Comparison of ENCODE assay signal across 38 mouse cellular contexts in genomic region chr9:114455420-114455819, GRCm38 (mm10). TPM values are rescaled to one million over a fixed set of nuclear protein-coding genes. Genes with fewer than 3 reads are reported as not detected.
"Had no signal": no experiment of that assay in that cellular context is flagged by ENCODE, and none has a peak within 500 bp of the region (broad histone marks: within the 10 kb centered on the region; RNA-seq: fewer than 3 reads in every experiment).

No protein-coding gene starts in this region.

- H3K9ac ChIP-seq: heart, embryonic 12.5 days; hindbrain, embryonic 12.5 days; hindbrain, embryonic 14.5 days; intestine, embryonic 15.5 days; limb, embryonic 13.5 days; limb, embryonic 15.5 days; liver, embryonic 14.5 days had no signal

- ATAC-seq: hindbrain, embryonic 16.5 days; intestine, embryonic 15.5 days; intestine, postnatal 0 days had no signal

- H3K27me3 ChIP-seq: heart, embryonic 12.5 days; hindbrain, embryonic 12.5 days; intestine, embryonic 15.5 days; limb, embryonic 13.5 days; limb, embryonic 15.5 days had no signal

- H3K9me3 ChIP-seq: heart, embryonic 10.5 days; heart, embryonic 12.5 days; hindbrain, embryonic 10.5 days; hindbrain, embryonic 12.5 days; intestine, embryonic 15.5 days; limb, embryonic 13.5 days; limb, embryonic 15.5 days had no signal

- H3K4me1 ChIP-seq: heart, embryonic 10.5 days; heart, embryonic 12.5 days; hindbrain, embryonic 12.5 days; intestine, embryonic 15.5 days; limb, embryonic 13.5 days; limb, embryonic 15.5 days had no signal

- DNase-seq: gastrocnemius, adult 2 months; gastrocnemius, postnatal 10 days; gastrocnemius, postnatal 25 days; heart, adult 18-20 months; heart, postnatal 10 days; heart, postnatal 4 days; kidney, adult 18-20 months; kidney, adult 8-10 months; kidney, postnatal 10 days; kidney, postnatal 25 days; kidney, postnatal 4 days; layer of hippocampus, adult 9-11 months; layer of hippocampus, postnatal 36 days; left cerebral cortex, postnatal 4 days had no signal

- H3K36me3 ChIP-seq: intestine, embryonic 15.5 days had no signal

- H3K4me3 ChIP-seq: gastrocnemius, adult 2 months; heart, embryonic 10.5 days; heart, embryonic 12.5 days; hindbrain, embryonic 10.5 days; hindbrain, embryonic 12.5 days; intestine, embryonic 15.5 days; limb, embryonic 13.5 days; limb, embryonic 15.5 days had no signal

- H3K27ac ChIP-seq: gastrocnemius, adult 2 months; heart, embryonic 10.5 days; hindbrain, embryonic 10.5 days; hindbrain, embryonic 12.5 days; hindbrain, embryonic 14.5 days; intestine, embryonic 15.5 days; limb, embryonic 13.5 days; limb, embryonic 15.5 days; liver, embryonic 14.5 days had no signal

- H3K4me2 ChIP-seq: heart, embryonic 12.5 days; hindbrain, embryonic 12.5 days; hindbrain, embryonic 14.5 days; intestine, embryonic 15.5 days; limb, embryonic 13.5 days; limb, embryonic 15.5 days had no signal

RNA-seq across cellular contexts. Expression of gene Ccr4, which starts 49.3 kb away (rescaled TPM):
- total RNA-seq: gastrocnemius, adult 2 months; gastrocnemius, postnatal 10 days; gastrocnemius, postnatal 25 days; gastrocnemius, postnatal 4 days; granulocyte monocyte progenitor cell, adult 5-6 weeks; heart, adult 18-20 months; heart, adult 8-10 months; heart, postnatal 25 days; heart, postnatal 4 days; layer of hippocampus, adult 18-20 months; layer of hippocampus, adult 8-10 months; layer of hippocampus, postnatal 14 days; layer of hippocampus, postnatal 36 days; left cerebral cortex, adult 18-20 months; left cerebral cortex, adult 8-10 months; left cerebral cortex, postnatal 10 days; left cerebral cortex, postnatal 25 days; left cerebral cortex, postnatal 4 days had no signal
- polyA plus RNA-seq: heart, embryonic 10.5 days; heart, embryonic 12.5 days; heart, embryonic 14.5 days; hindbrain, embryonic 10.5 days; hindbrain, embryonic 12.5 days; hindbrain, embryonic 14.5 days; hindbrain, embryonic 16.5 days; limb, embryonic 13.5 days; liver, embryonic 14.5 days; liver, embryonic 16.5 days had no signal
